Mouse (Mus musculus): ENCODE results near the gene Pcyt2. TPM values are rescaled to one million over a fixed set of nuclear protein-coding genes. Genes with fewer than 3 reads are reported as not detected.

The Pcyt2 gene
- total and polyA plus RNA-seq, 3 experiments, result 51.8 to 111 (median 55.6) TPM

DNA sequence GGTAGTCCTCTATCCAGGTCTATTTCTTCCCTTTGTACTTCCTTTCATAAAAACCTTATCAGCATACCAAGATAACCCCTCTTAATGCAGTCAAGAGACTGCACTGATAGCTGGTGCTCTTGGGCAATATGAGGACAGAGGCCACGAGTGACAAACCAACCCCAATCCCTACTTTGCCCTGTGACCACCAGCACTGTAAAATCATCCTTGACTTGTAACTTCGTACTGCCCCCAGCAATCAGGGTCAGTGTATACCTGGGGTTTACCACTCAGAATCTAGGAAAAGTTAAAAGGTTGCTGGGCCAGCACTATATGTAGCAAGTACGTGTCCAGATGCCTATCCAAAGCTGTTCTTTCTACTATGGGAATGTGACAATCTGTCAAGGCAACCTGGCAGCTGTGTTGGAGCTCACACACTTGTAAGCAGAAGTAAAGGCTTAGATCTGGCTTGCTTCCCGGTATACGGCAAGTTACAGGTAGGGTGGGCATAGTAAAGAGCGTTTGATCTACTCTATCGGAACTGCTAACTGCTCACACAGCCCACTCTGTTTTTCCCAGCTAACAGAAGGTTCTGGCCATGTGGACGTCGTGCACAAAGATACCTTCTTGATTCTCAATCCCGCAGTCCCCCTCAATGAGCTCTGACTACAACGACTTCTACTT lies 45.9 kb downstream of the Pcyt2 start:
- no peaks in the 10 kb centered on the region for H3K27me3 ChIP-seq (ENCODE audit: control insufficient read depth, insufficient read depth, low read length)
- peak overlapping the region; percentile 90 for H3K9ac ChIP-seq (ENCODE audit: low read depth, low read length)
- H3K36me3 ChIP-seq (ENCODE audit: control insufficient read depth, insufficient read depth, low read length), result no peaks in the 10 kb centered on the region; the same call in 1 of the 2 replicates
- H3K4me1 ChIP-seq (ENCODE audit: control insufficient read depth, insufficient read depth, low read length), result peaks cover 6% of the 10 kb centered on the region
- H3K4me3 ChIP-seq, result peak overlapping the region; percentile 80
- DNase-seq, result no peak
- no peak for TF ChIP-seq EP300 (IDR thresholded peaks at IDR 0.05; ENCODE audit: insufficient read depth, low read depth, low read length)
- 0 out of 2 replicates have a peak, but pooled peaks have one; percentile 13 for TF ChIP-seq POLR2A (IDR thresholded peaks at IDR 0.05; ENCODE audit: insufficient read depth, low read depth, low read length)
- peaks cover 1% of the 10 kb centered on the region for H3K79me2 ChIP-seq (replicated peaks; ENCODE audit: control insufficient read depth, insufficient read depth, low read length)
- WGBS, result 2% methylated on average over 11 of the region's 11 CpGs
- intact Hi-C loops (cut with DNase I), result loop anchor here (2.0 kb wide), 1 partner anchor 23 kb away; the partner anchor contains the start of gene Mcrip1
- peak overlapping the region; percentile 98 for H3K27ac ChIP-seq

DNA sequence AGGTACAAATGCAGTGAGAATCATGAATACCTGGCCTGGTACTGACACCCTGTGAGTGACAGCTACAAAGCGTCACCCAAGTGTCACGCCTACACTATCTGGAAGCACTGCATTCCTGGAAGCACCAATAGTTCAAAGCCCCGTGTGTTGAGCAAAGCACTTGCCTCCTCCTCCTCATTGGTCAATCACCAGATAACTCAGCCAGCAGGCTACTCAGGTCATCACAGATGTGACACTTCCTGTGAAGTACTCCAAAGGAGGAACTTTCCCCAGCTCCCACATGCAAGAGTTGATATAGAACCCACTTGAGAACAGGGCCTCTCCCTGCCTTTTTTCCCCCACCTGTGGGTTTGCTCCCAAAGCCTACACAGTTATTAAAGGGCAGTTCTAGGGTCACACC lies 46.6 kb downstream of the Pcyt2 start:
- TF ChIP-seq EP300 (IDR thresholded peaks at IDR 0.05; ENCODE audit: insufficient read depth, low read depth, low read length) (no peak), CTCF (IDR thresholded peaks at IDR 0.05) (no peak), POLR2A (IDR thresholded peaks at IDR 0.05; ENCODE audit: insufficient read depth, low read depth, low read length) (no peak)
- intact Hi-C loops (cut with DNase I), result loop anchor here (2.0 kb wide), 1 partner anchor 22 kb away; the partner anchor contains the start of gene Mcrip1
- 54% methylated on average over 3 of the region's 3 CpGs for WGBS
- DNase-seq, result no peak
- no peak overlapping the region for H3K27ac ChIP-seq
- peaks cover 6% of the 10 kb centered on the region for H3K4me1 ChIP-seq (ENCODE audit: control insufficient read depth, insufficient read depth, low read length)
- no peak overlapping the region for H3K9ac ChIP-seq (ENCODE audit: low read depth, low read length)
- no peak overlapping the region; the same call in 1 of the 2 replicates for H3K4me3 ChIP-seq
- peaks cover 1% of the 10 kb centered on the region for H3K79me2 ChIP-seq (replicated peaks; ENCODE audit: control insufficient read depth, insufficient read depth, low read length)
- no peaks in the 10 kb centered on the region; the same call in 1 of the 2 replicates for H3K36me3 ChIP-seq (ENCODE audit: control insufficient read depth, insufficient read depth, low read length)
- H3K27me3 ChIP-seq (ENCODE audit: control insufficient read depth, insufficient read depth, low read length), result no peaks in the 10 kb centered on the region

DNA sequence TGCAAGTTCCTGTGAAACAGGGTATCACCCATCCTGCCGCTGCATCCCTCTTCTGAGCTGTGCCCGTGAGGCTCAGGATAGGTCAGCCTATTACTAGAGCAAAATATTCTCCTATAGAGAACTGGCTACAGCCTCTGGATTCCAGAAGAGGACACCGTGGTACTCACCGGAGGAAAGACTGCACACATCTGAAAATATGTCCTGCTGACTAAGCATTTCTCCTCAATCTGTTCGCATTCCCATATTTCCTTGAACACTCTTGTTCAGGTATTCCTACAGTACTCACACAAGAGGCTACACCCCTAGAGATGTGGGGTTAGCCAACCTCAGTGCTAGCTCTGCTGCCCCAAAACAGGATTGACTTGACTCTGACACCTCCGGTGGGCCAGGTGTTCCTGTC lies 49.4 kb downstream of the Pcyt2 start:
- no peak overlapping the region for H3K4me3 ChIP-seq
- no peak overlapping the region for H3K9ac ChIP-seq (ENCODE audit: low read depth, low read length)
- no peak overlapping the region for H3K27ac ChIP-seq
- peaks cover 1% of the 10 kb centered on the region for H3K79me2 ChIP-seq (replicated peaks; ENCODE audit: control insufficient read depth, insufficient read depth, low read length)
- no peaks in the 10 kb centered on the region for H3K27me3 ChIP-seq (ENCODE audit: control insufficient read depth, insufficient read depth, low read length)
- peaks cover 5% of the 10 kb centered on the region for H3K4me1 ChIP-seq (ENCODE audit: control insufficient read depth, insufficient read depth, low read length)
- no peak for TF ChIP-seq POLR2A (IDR thresholded peaks at IDR 0.05; ENCODE audit: insufficient read depth, low read depth, low read length)
- no peak for TF ChIP-seq EP300 (IDR thresholded peaks at IDR 0.05; ENCODE audit: insufficient read depth, low read depth, low read length)
- TF ChIP-seq CTCF (IDR thresholded peaks at IDR 0.05), result no peak
- no peaks in the 10 kb centered on the region; the same call in 1 of the 2 replicates for H3K36me3 ChIP-seq (ENCODE audit: control insufficient read depth, insufficient read depth, low read length)
- 86% methylated on average over 6 of the region's 6 CpGs for WGBS
- intact Hi-C loops (cut with DNase I), result no loop called here
- no peak for DNase-seq

DNA sequence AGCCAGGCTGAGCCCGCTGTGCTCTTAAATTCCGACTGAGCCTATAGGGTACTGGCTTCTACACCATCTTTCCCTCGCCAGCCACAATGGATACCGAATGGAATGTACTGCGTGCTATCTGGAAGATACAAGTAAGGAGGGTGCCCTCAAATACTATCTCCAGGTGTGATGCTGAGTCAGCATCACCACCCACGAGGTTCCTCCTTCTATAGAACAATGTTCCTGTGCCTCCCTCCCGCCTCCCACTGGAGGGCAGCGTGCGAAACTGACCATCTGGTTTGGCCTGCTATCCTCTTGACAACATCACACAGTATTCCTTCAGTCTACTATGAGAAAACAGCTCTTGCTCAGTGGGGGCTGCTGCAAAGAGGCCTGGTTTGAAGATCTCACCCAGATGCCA lies 52.6 kb downstream of the Pcyt2 start:
- H3K27ac ChIP-seq, result no peak overlapping the region
- TF ChIP-seq EP300 (IDR thresholded peaks at IDR 0.05; ENCODE audit: insufficient read depth, low read depth, low read length) (no peak), POLR2A (IDR thresholded peaks at IDR 0.05; ENCODE audit: insufficient read depth, low read depth, low read length) (no peak), CTCF (IDR thresholded peaks at IDR 0.05) (no peak)
- intact Hi-C loops (cut with DNase I), result no loop called here
- no peaks in the 10 kb centered on the region for H3K27me3 ChIP-seq (ENCODE audit: control insufficient read depth, insufficient read depth, low read length)
- no peaks in the 10 kb centered on the region for H3K36me3 ChIP-seq (ENCODE audit: control insufficient read depth, insufficient read depth, low read length)
- no peaks in the 10 kb centered on the region; the same call in 1 of the 2 replicates for H3K79me2 ChIP-seq (replicated peaks; ENCODE audit: control insufficient read depth, insufficient read depth, low read length)
- H3K9ac ChIP-seq (ENCODE audit: low read depth, low read length), result no peak overlapping the region
- WGBS, result 73% methylated on average over 9 of the region's 9 CpGs
- H3K4me3 ChIP-seq, result no peak overlapping the region
- DNase-seq, result no peak
- no peaks in the 10 kb centered on the region for H3K4me1 ChIP-seq (ENCODE audit: control insufficient read depth, insufficient read depth, low read length)

DNA sequence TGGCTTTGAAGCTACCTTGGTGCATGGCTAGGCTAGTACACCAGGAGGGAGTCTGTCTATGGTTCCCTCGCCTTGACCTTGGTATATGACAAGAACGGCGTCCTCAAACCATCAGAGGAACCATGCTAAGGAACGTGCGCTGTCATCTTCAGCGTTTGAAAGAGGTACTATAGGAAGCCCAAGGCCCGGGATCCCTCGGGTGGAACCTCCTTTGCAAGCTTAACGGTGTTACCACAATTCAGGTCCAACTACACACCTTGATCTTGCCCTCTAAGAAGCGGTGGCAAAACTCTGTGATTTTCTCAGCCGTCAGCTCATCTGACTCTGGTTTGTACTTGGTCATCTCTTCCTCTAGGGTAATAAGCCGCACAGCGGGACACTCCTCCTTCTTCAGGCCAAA lies 54.8 kb downstream of the Pcyt2 start:
- no peaks in the 10 kb centered on the region for H3K4me1 ChIP-seq (ENCODE audit: control insufficient read depth, insufficient read depth, low read length)
- H3K4me3 ChIP-seq, result no peak overlapping the region
- intact Hi-C loops (cut with DNase I), result no loop called here
- no peak for TF ChIP-seq EP300 (IDR thresholded peaks at IDR 0.05; ENCODE audit: insufficient read depth, low read depth, low read length)
- no peak for TF ChIP-seq POLR2A (IDR thresholded peaks at IDR 0.05; ENCODE audit: insufficient read depth, low read depth, low read length)
- no peak for TF ChIP-seq CTCF (IDR thresholded peaks at IDR 0.05)
- H3K36me3 ChIP-seq (ENCODE audit: control insufficient read depth, insufficient read depth, low read length), result no peaks in the 10 kb centered on the region
- no peaks in the 10 kb centered on the region for H3K27me3 ChIP-seq (ENCODE audit: control insufficient read depth, insufficient read depth, low read length)
- WGBS, result 95% methylated on average over 13 of the region's 13 CpGs
- no peak overlapping the region for H3K9ac ChIP-seq (ENCODE audit: low read depth, low read length)
- DNase-seq, result no peak
- no peaks in the 10 kb centered on the region; the same call in 1 of the 2 replicates for H3K79me2 ChIP-seq (replicated peaks; ENCODE audit: control insufficient read depth, insufficient read depth, low read length)
- no peak overlapping the region for H3K27ac ChIP-seq

DNA sequence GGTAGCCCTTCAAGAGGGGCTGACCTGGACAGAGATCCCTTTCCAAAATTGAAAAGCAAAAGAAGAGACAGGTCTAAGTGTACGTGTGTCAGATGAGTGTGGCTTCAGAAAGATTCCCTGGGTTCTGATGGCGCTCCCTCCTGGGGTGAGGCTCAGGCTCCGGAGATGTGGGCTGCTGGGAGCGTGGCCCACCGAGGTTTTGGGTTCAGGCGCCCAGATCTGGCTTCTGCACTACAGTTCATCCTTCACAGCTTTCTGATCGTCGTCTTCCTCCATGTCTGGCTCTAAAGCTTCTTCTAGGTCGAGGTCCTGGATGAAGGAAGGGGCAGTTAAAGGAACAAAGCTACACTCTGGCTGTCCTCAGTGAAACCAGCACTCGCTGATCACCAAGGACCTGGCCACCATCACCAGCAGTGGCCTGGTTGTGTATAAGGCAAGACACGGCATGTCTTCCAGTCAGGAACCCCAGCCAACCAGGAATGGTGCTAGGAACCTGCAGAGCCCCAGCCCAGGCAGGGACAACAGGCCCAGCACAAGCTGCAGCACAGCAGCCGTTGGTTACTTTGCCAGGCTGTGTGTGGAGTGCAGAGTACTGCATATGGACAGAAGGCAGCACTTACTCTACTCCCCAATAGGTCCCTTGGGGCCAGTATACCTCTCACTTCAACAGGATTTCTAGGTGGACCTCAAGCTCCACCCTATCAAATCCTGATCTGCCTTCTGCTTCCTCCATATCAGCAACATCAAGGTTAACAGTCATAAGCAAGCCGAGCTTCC lies 56.6 kb downstream of the Pcyt2 start:
- Histone ChIP-seq H3K9ac (ENCODE audit: low read depth, low read length) (no peak overlapping the region), H3K4me1 (ENCODE audit: control insufficient read depth, insufficient read depth, low read length) (no peaks in the 10 kb centered on the region), H3K27me3 (ENCODE audit: control insufficient read depth, insufficient read depth, low read length) (no peaks in the 10 kb centered on the region), H3K4me3 (no peak overlapping the region), H3K36me3 (ENCODE audit: control insufficient read depth, insufficient read depth, low read length) (no peaks in the 10 kb centered on the region), H3K79me2 (replicated peaks; ENCODE audit: control insufficient read depth, insufficient read depth, low read length) (no peaks in the 10 kb centered on the region), H3K27ac (no peak overlapping the region)
- no peak for TF ChIP-seq EP300 (IDR thresholded peaks at IDR 0.05; ENCODE audit: insufficient read depth, low read depth, low read length)
- no peak for TF ChIP-seq POLR2A (IDR thresholded peaks at IDR 0.05; ENCODE audit: insufficient read depth, low read depth, low read length)
- no peak for DNase-seq
- intact Hi-C loops (cut with DNase I), result no loop called here
- 91% methylated on average over 13 of the region's 13 CpGs for WGBS

Small RNAs within 50 kb of the gene (microRNA-seq; reads per million reads assigned to microRNA genes)
- 0 to 1.1 reads per million in 2 experiments for gene Mir6936

Other genes with a start within 250 kb of the Pcyt2 start
Only the 30 nearest of the 33 such genes appear.
- gene Tspan10, start 175.3 kb downstream of the Pcyt2 start, total RNA-seq (2021), result 1 to 10 TPM in 1 of 2 experiments, under 1 TPM in 1; 0.42 to 1.5 TPM
- gene Tspan10, start 175.3 kb downstream of the Pcyt2 start, polyA plus RNA-seq (2012; rRNA removed), result 0.09 and 0.41 TPM in 2 replicates
- under 1 TPM; 0.52 to 0.76 TPM for gene Pde6g, start 164.4 kb downstream of the Pcyt2 start, total RNA-seq (2021)
- gene Pde6g, start 164.4 kb downstream of the Pcyt2 start, polyA plus RNA-seq (2012; rRNA removed), result 0.53 and 1.3 TPM in 2 replicates
- 10 to 100 TPM; 57.4 to 61.6 TPM for gene Oxld1, start 159.9 kb downstream of the Pcyt2 start, total RNA-seq (2021)
- 52.0 and 59.4 TPM in 2 replicates for gene Oxld1, start 159.9 kb downstream of the Pcyt2 start, polyA plus RNA-seq (2012; rRNA removed)
- gene Ccdc137, start 159.8 kb downstream of the Pcyt2 start, total RNA-seq (2021), result 1 to 10 TPM; 5.8 to 6.0 TPM
- gene Ccdc137, start 159.8 kb downstream of the Pcyt2 start, polyA plus RNA-seq (2012; rRNA removed), result 6.7 and 11.7 TPM in 2 replicates
- gene Arl16, start 150.3 kb downstream of the Pcyt2 start, total RNA-seq (2021), result 10 to 100 TPM in 1 of 2 experiments, 1 to 10 TPM in 1; 9.1 to 10.8 TPM
- gene Arl16, start 150.3 kb downstream of the Pcyt2 start, polyA plus RNA-seq (2012; rRNA removed), result 13.6 and 17.1 TPM in 2 replicates
- gene Mrpl12, start 133.3 kb downstream of the Pcyt2 start, total RNA-seq (2021), result 100 to 1,000 TPM; 207 to 232 TPM
- gene Mrpl12, start 133.3 kb downstream of the Pcyt2 start, polyA plus RNA-seq (2012; rRNA removed), result 199 and 200 TPM in 2 replicates
- gene Slc25a10, start 126.1 kb downstream of the Pcyt2 start, total RNA-seq (2021), result 10 to 100 TPM; 14.1 to 14.6 TPM
- gene Slc25a10, start 126.1 kb downstream of the Pcyt2 start, polyA plus RNA-seq (2012; rRNA removed), result 32.6 and 40.9 TPM in 2 replicates
- under 1 TPM; 0.68 to 0.73 TPM for gene Gcgr, start 87.2 kb downstream of the Pcyt2 start, total RNA-seq (2021)
- gene Gcgr, start 87.2 kb downstream of the Pcyt2 start, polyA plus RNA-seq (2012; rRNA removed), result 2.1 and 2.3 TPM in 2 replicates
- 10 to 100 TPM; 38.5 to 43.9 TPM for gene Mcrip1, start 68.2 kb downstream of the Pcyt2 start, total RNA-seq (2021)
- gene Mcrip1, start 68.2 kb downstream of the Pcyt2 start, polyA plus RNA-seq (2012; rRNA removed), result 84.9 and 97.4 TPM in 2 replicates
- gene Ppp1r27, start 66.8 kb downstream of the Pcyt2 start, total RNA-seq (2021), result under 1 TPM in 1 of 2 experiments, not detected in 1; 0.34 TPM
- gene Ppp1r27, start 66.8 kb downstream of the Pcyt2 start, polyA plus RNA-seq (2012; rRNA removed), result 0.64 and 0.96 TPM in 2 replicates
- 100 to 1,000 TPM; 221 to 246 TPM for gene P4hb, start 44.7 kb downstream of the Pcyt2 start, total RNA-seq (2021)
- 115 and 174 TPM in 2 replicates for gene P4hb, start 44.7 kb downstream of the Pcyt2 start, polyA plus RNA-seq (2012; rRNA removed)
- gene Arhgdia, start 36.3 kb downstream of the Pcyt2 start, total RNA-seq (2021), result 100 to 1,000 TPM; 139 to 144 TPM
- 245 and 257 TPM in 2 replicates for gene Arhgdia, start 36.3 kb downstream of the Pcyt2 start, polyA plus RNA-seq (2012; rRNA removed)
- 10 to 100 TPM; 48.7 to 52.0 TPM for gene Alyref, start 19.6 kb downstream of the Pcyt2 start, total RNA-seq (2021)
- gene Alyref, start 19.6 kb downstream of the Pcyt2 start, polyA plus RNA-seq (2012; rRNA removed), result 13.6 and 15.6 TPM in 2 replicates
- gene Anapc11, start 19.5 kb downstream of the Pcyt2 start, total RNA-seq (2021), result 10 to 100 TPM; 79.9 to 89.0 TPM
- 87.8 and 105 TPM in 2 replicates for gene Anapc11, start 19.5 kb downstream of the Pcyt2 start, polyA plus RNA-seq (2012; rRNA removed)
- gene Npb, start 9.5 kb downstream of the Pcyt2 start, total RNA-seq (2021), result not detected
- not detected in 2 replicates for gene Npb, start 9.5 kb downstream of the Pcyt2 start, polyA plus RNA-seq (2012; rRNA removed)
- 1 to 10 TPM; 7.0 to 7.4 TPM for gene Sirt7, start 7.3 kb upstream of the Pcyt2 start, total RNA-seq (2021)
- gene Sirt7, start 7.3 kb upstream of the Pcyt2 start, polyA plus RNA-seq (2012; rRNA removed), result 23.7 and 25.9 TPM in 2 replicates
- gene Mafg, start 15.7 kb upstream of the Pcyt2 start, total RNA-seq (2021), result 10 to 100 TPM; 35.7 to 45.2 TPM
- gene Mafg, start 15.7 kb upstream of the Pcyt2 start, polyA plus RNA-seq (2012; rRNA removed), result 32.8 and 37.2 TPM in 2 replicates
- gene Pycr1, start 25.8 kb upstream of the Pcyt2 start, total RNA-seq (2021), result 1 to 10 TPM in 1 of 2 experiments, under 1 TPM in 1; 0.81 to 1.2 TPM
- 3.9 and 4.9 TPM in 2 replicates for gene Pycr1, start 25.8 kb upstream of the Pcyt2 start, polyA plus RNA-seq (2012; rRNA removed)
- 10 to 100 TPM; 77.6 to 87.3 TPM for gene Myadml2, start 30.2 kb upstream of the Pcyt2 start, total RNA-seq (2021)
- 55.1 and 68.3 TPM in 2 replicates for gene Myadml2, start 30.2 kb upstream of the Pcyt2 start, polyA plus RNA-seq (2012; rRNA removed)
- under 1 TPM in 1 of 2 experiments, not detected in 1; 0.23 TPM for gene Notum, start 43.2 kb upstream of the Pcyt2 start, total RNA-seq (2021)
- gene Notum, start 43.2 kb upstream of the Pcyt2 start, polyA plus RNA-seq (2012; rRNA removed), result 0.18 and 0.35 TPM in 2 replicates
- 10 to 100 TPM; 35.2 to 38.3 TPM for gene Aspscr1, start 55.0 kb upstream of the Pcyt2 start, total RNA-seq (2021)
- gene Aspscr1, start 55.0 kb upstream of the Pcyt2 start, polyA plus RNA-seq (2012; rRNA removed), result 38.4 and 38.6 TPM in 2 replicates
- gene Cenpx, start 95.8 kb upstream of the Pcyt2 start, total RNA-seq (2021), result 10 to 100 TPM; 26.4 to 34.2 TPM
- gene Cenpx, start 95.8 kb upstream of the Pcyt2 start, polyA plus RNA-seq (2012; rRNA removed), result 51.4 and 53.0 TPM in 2 replicates
- 1 to 10 TPM; 4.2 to 4.5 TPM for gene Lrrc45, start 96.0 kb upstream of the Pcyt2 start, total RNA-seq (2021)
- gene Lrrc45, start 96.0 kb upstream of the Pcyt2 start, polyA plus RNA-seq (2012; rRNA removed), result 12.5 and 12.7 TPM in 2 replicates
- under 1 TPM; 0.70 to 0.99 TPM for gene Rac3, start 103.5 kb upstream of the Pcyt2 start, total RNA-seq (2021)
- 3.3 and 4.6 TPM in 2 replicates for gene Rac3, start 103.5 kb upstream of the Pcyt2 start, polyA plus RNA-seq (2012; rRNA removed)
- 10 to 100 TPM; 12.1 to 12.9 TPM for gene Dcxr, start 109.3 kb upstream of the Pcyt2 start, total RNA-seq (2021)
- 32.0 and 35.5 TPM in 2 replicates for gene Dcxr, start 109.3 kb upstream of the Pcyt2 start, polyA plus RNA-seq (2012; rRNA removed)
- gene Cbr2, start 114.2 kb upstream of the Pcyt2 start, total RNA-seq (2021), result 10 to 100 TPM; 17.7 to 19.4 TPM
- gene Cbr2, start 114.2 kb upstream of the Pcyt2 start, polyA plus RNA-seq (2012; rRNA removed), result 42.3 and 379 TPM in 2 replicates
- 10 to 100 TPM; 24.5 to 31.4 TPM for gene Hmga1b, start 144.9 kb upstream of the Pcyt2 start, total RNA-seq (2021)
- 0.57 and 1.4 TPM in 2 replicates for gene Hmga1b, start 144.9 kb upstream of the Pcyt2 start, polyA plus RNA-seq (2012; rRNA removed)
- gene Rfng, start 166.3 kb upstream of the Pcyt2 start, total RNA-seq (2021), result 10 to 100 TPM; 11.9 to 12.5 TPM
- 28.6 and 30.0 TPM in 2 replicates for gene Rfng, start 166.3 kb upstream of the Pcyt2 start, polyA plus RNA-seq (2012; rRNA removed)
- gene Gps1, start 166.3 kb upstream of the Pcyt2 start, total RNA-seq (2021), result 10 to 100 TPM; 54.4 to 55.8 TPM
- gene Gps1, start 166.3 kb upstream of the Pcyt2 start, polyA plus RNA-seq (2012; rRNA removed), result 85.9 and 129 TPM in 2 replicates
- 10 to 100 TPM; 23.3 to 23.5 TPM for gene Dus1l, start 178.5 kb upstream of the Pcyt2 start, total RNA-seq (2021)
- 20.6 and 26.4 TPM in 2 replicates for gene Dus1l, start 178.5 kb upstream of the Pcyt2 start, polyA plus RNA-seq (2012; rRNA removed)

Measured in heart, adult 2 months (tissue).